Mouse (Mus musculus) left cerebral cortex, postnatal 4 days (tissue): Measurements from ENCODE around the gene Npw. TPM values are rescaled to one million over a fixed set of nuclear protein-coding genes. Genes with fewer than 3 reads are reported as not detected.

ENCODE experiments used
- total RNA-seq, 2 experiments: library from RNA; stranded (reverse); gene quantifications; 2 replicates each; pipeline ENCODE4 v1.2.3; 2021

Npw gene
- total RNA-seq, 2 experiments from 2014 or later: 0.66 TPM; not detected in 1

Other genes with a start within 250 kb of the Npw start
- gene Rnps1, start 243.9 kb downstream of the Npw start, total RNA-seq: 100 to 1,000 TPM; 204 to 208 TPM
- gene Eci1, start 231.8 kb downstream of the Npw start, total RNA-seq: 10 to 100 TPM in 1 of 2 experiments, 1 to 10 TPM in 1; 9.4 to 11.5 TPM
- 1 to 10 TPM; 7.1 to 8.5 TPM for gene Dnase1l2, start 215.4 kb downstream of the Npw start, total RNA-seq
- 10 to 100 TPM; 39.0 to 41.7 TPM for gene E4f1, start 188.1 kb downstream of the Npw start, total RNA-seq
- gene Pgp, start 188.1 kb downstream of the Npw start, total RNA-seq: 10 to 100 TPM; 45.3 to 45.9 TPM
- under 1 TPM; 0.54 to 0.92 TPM for gene Bricd5, start 184.6 kb downstream of the Npw start, total RNA-seq
- gene Mlst8, start 179.4 kb downstream of the Npw start, total RNA-seq: 10 to 100 TPM; 33.4 to 39.1 TPM
- 100 to 1,000 TPM; 158 to 180 TPM for gene Caskin1, start 169.9 kb downstream of the Npw start, total RNA-seq
- 100 to 1,000 TPM; 166 to 172 TPM for gene Traf7, start 130.5 kb downstream of the Npw start, total RNA-seq
- gene Rab26, start 124.2 kb downstream of the Npw start, total RNA-seq: 10 to 100 TPM; 12.2 to 12.5 TPM
- gene Pkd1, start 108.6 kb downstream of the Npw start, total RNA-seq: 10 to 100 TPM; 75.0 to 91.3 TPM
- gene Tsc2, start 25.8 kb downstream of the Npw start, total RNA-seq: 100 to 1,000 TPM; 152 to 158 TPM
- 1 to 10 TPM; 7.0 to 8.5 TPM for gene Nthl1, start 25.8 kb downstream of the Npw start, total RNA-seq
- gene Slc9a3r2, start 8.1 kb downstream of the Npw start, total RNA-seq: 10 to 100 TPM; 40.2 to 43.6 TPM
- gene Zfp598, start 11.2 kb upstream of the Npw start, total RNA-seq: 10 to 100 TPM; 45.5 to 48.5 TPM
- 100 to 1,000 TPM; 164 to 176 TPM for gene Syngr3, start 31.5 kb upstream of the Npw start, total RNA-seq
- gene Gfer, start 37.7 kb upstream of the Npw start, total RNA-seq: 10 to 100 TPM; 21.0 to 22.7 TPM
- gene Noxo1, start 37.8 kb upstream of the Npw start, total RNA-seq: 1 to 10 TPM; 5.6 to 7.2 TPM
- gene Tbl3, start 49.2 kb upstream of the Npw start, total RNA-seq: 10 to 100 TPM; 34.8 to 36.6 TPM
- gene Rnf151, start 59.6 kb upstream of the Npw start, total RNA-seq: not detected
- gene Rps2, start 59.7 kb upstream of the Npw start, total RNA-seq: 100 to 1,000 TPM; 619 to 676 TPM
- gene Ndufb10, start 66.0 kb upstream of the Npw start, total RNA-seq: 100 to 1,000 TPM; 130 to 145 TPM
- gene Rpl3l, start 69.4 kb upstream of the Npw start, total RNA-seq: not detected
- gene Msrb1, start 78.2 kb upstream of the Npw start, total RNA-seq: 10 to 100 TPM; 36.6 to 42.7 TPM
- not detected for gene Hs3st6, start 94.5 kb upstream of the Npw start, total RNA-seq
- gene Meiob, start 145.8 kb upstream of the Npw start, total RNA-seq: not detected
- gene Hagh, start 181.7 kb upstream of the Npw start, total RNA-seq: 10 to 100 TPM; 48.0 to 50.0 TPM
- 10 to 100 TPM; 13.1 to 13.8 TPM for gene Fahd1, start 191.9 kb upstream of the Npw start, total RNA-seq
- under 1 TPM in 1 of 2 experiments, not detected in 1; 0.22 TPM for gene Igfals, start 207.5 kb upstream of the Npw start, total RNA-seq
- gene Nubp2, start 227.9 kb upstream of the Npw start, total RNA-seq: 10 to 100 TPM; 35.9 to 39.3 TPM
- 10 to 100 TPM; 43.6 to 46.0 TPM for gene Spsb3, start 228.2 kb upstream of the Npw start, total RNA-seq
- gene Eme2, start 236.6 kb upstream of the Npw start, total RNA-seq: 10 to 100 TPM; 36.2 to 36.4 TPM
- gene Mrps34, start 236.7 kb upstream of the Npw start, total RNA-seq: 10 to 100 TPM; 48.9 to 50.0 TPM
- gene Nme3, start 238.0 kb upstream of the Npw start, total RNA-seq: 10 to 100 TPM; 38.7 to 43.0 TPM